Mouse (Mus musculus) bone marrow macrophage, adult 2 months (primary cell): ENCODE measurements around the gene Ntf3.

Experiments used
- CTCF ChIP-seq: IDR thresholded peaks from 2 replicates; pipeline ENCODE4 v1.5.1; 2012; ENCODE audit warnings: low read depth, mild to moderate bottlenecking, low read length, moderate library complexity
- POLR2A ChIP-seq: IDR thresholded peaks from 2 replicates; pipeline ENCODE4 v1.6.1; 2012; ENCODE audit warnings: mild to moderate bottlenecking, low read depth, low read length, borderline replicate concordance

- TF ChIP-seq CTCF (no peak), POLR2A (no peak)
Measured at GRCm38 (mm10) chr6:126114934-126115633, 51.6 kb downstream of the Ntf3 start.
